Mouse (Mus musculus) bone marrow macrophage, adult 2 months (primary cell): ENCODE measurements around the gene Zfp580.

Experiments
- CTCF ChIP-seq: IDR thresholded peaks from 2 replicates; pipeline ENCODE4 v1.5.1; 2012; ENCODE audit warnings: low read depth, mild to moderate bottlenecking, low read length, moderate library complexity
- POLR2A ChIP-seq: IDR thresholded peaks from 2 replicates; pipeline ENCODE4 v1.6.1; 2012; ENCODE audit warnings: mild to moderate bottlenecking, low read depth, low read length, borderline replicate concordance

GRCm38 (mm10) chr7:5038109-5038732, 13.1 kb upstream of the Zfp580 start, which contains the start of gene Zfp784:
- no peak for TF ChIP-seq POLR2A
- TF ChIP-seq CTCF, result no peak
